Mouse (Mus musculus): Measurements from ENCODE around the gene Gm20877. TPM values are rescaled to one million over a fixed set of nuclear protein-coding genes. Genes with fewer than 3 reads are reported as not detected.
"Not testable (repeated sequence)": the region's sequence is repeated elsewhere in the genome, so short reads cannot be mapped to it uniquely, and the experiment has no call there.

The Gm20877 gene
- not detected for total RNA-seq (2021)

GRCm38 (mm10) chrY:17093573-17093972 is at the start of gene Gm20877:
Gene Gm20877, plus strand, starts transcription at chrY:17093873.
- DNase-seq (ENCODE audit: low spot score in 2 of 2); intact Hi-C loops (cut with DNase I): not testable (repeated sequence)
